In genomic region chr2:39040215-39040614, GRCm38 (mm10) we compare ENCODE assay signal across 31 mouse cellular contexts.
"Had no signal": no experiment of that assay in that cellular context is flagged by ENCODE, and none has a peak within 500 bp of the region (broad histone marks: within the 10 kb centered on the region; RNA-seq: fewer than 3 reads in every experiment).

No protein-coding gene starts in this region.

- ATAC-seq: liver, embryonic 12.5 days; liver, postnatal 0 days; lung, postnatal 0 days; midbrain, embryonic 13.5 days; midbrain, embryonic 16.5 days had no signal

- DNase-seq: left cerebral cortex, postnatal 4 days; liver; liver, embryonic 13.5 days; liver, postnatal 0 days; lung, adult 18-20 months; lung, adult 2 months; lung, embryonic 14.5 days; lung, postnatal 10 days; lung, postnatal 14 days; lung, postnatal 36 days; lung, postnatal 4 days; midbrain, embryonic 14.5 days had no signal

- H3K9me3 ChIP-seq: limb, embryonic 10.5 days; limb, embryonic 12.5 days; limb, embryonic 13.5 days; limb, embryonic 15.5 days; liver, embryonic 12.5 days; liver, embryonic 13.5 days; liver, embryonic 15.5 days; lung, embryonic 15.5 days; megakaryocyte, embryonic 14.5 days; midbrain, embryonic 10.5 days; midbrain, embryonic 12.5 days; midbrain, embryonic 13.5 days; neural tube, embryonic 12.5 days; neural tube, embryonic 13.5 days had no signal

- H3K4me3 ChIP-seq: limb, embryonic 10.5 days; limb, embryonic 12.5 days; limb, embryonic 13.5 days; limb, embryonic 15.5 days; liver, embryonic 12.5 days; liver, embryonic 13.5 days; liver, embryonic 15.5 days; lung, embryonic 15.5 days; megakaryocyte, embryonic 14.5 days; midbrain, embryonic 10.5 days; midbrain, embryonic 12.5 days; midbrain, embryonic 13.5 days; myocyte; neural tube, embryonic 12.5 days; neural tube, embryonic 13.5 days had no signal

- H3K4me1 ChIP-seq: limb, embryonic 10.5 days; limb, embryonic 12.5 days; limb, embryonic 13.5 days; limb, embryonic 15.5 days; liver, embryonic 12.5 days; liver, embryonic 13.5 days; liver, embryonic 15.5 days; lung, embryonic 15.5 days; megakaryocyte, embryonic 14.5 days; midbrain, embryonic 10.5 days; midbrain, embryonic 12.5 days; midbrain, embryonic 13.5 days; neural tube, embryonic 12.5 days; neural tube, embryonic 13.5 days had no signal

- H3K27me3 ChIP-seq: limb, embryonic 12.5 days; limb, embryonic 13.5 days; limb, embryonic 15.5 days; liver, embryonic 12.5 days; liver, embryonic 13.5 days; liver, embryonic 15.5 days; lung, embryonic 15.5 days; megakaryocyte, embryonic 14.5 days; midbrain, embryonic 12.5 days; midbrain, embryonic 13.5 days; neural tube, embryonic 12.5 days; neural tube, embryonic 13.5 days had no signal

- H3K4me2 ChIP-seq: limb, embryonic 12.5 days; limb, embryonic 13.5 days; limb, embryonic 15.5 days; liver, embryonic 11.5 days; liver, embryonic 12.5 days; liver, embryonic 13.5 days; liver, embryonic 15.5 days; lung, embryonic 14.5 days; lung, embryonic 15.5 days; midbrain, embryonic 12.5 days; midbrain, embryonic 13.5 days; neural tube, embryonic 12.5 days; neural tube, embryonic 13.5 days had no signal

- H3K9ac ChIP-seq: limb, embryonic 12.5 days; limb, embryonic 13.5 days; limb, embryonic 15.5 days; liver, embryonic 12.5 days; liver, embryonic 13.5 days; liver, embryonic 14.5 days; liver, embryonic 15.5 days; liver, postnatal 0 days; lung, embryonic 14.5 days; lung, embryonic 15.5 days; midbrain, embryonic 12.5 days; midbrain, embryonic 13.5 days; neural tube, embryonic 12.5 days; neural tube, embryonic 13.5 days had no signal

- H3K27ac ChIP-seq: limb, embryonic 10.5 days; limb, embryonic 12.5 days; limb, embryonic 13.5 days; limb, embryonic 15.5 days; liver, embryonic 12.5 days; liver, embryonic 13.5 days; liver, embryonic 14.5 days; liver, embryonic 15.5 days; lung, embryonic 15.5 days; macrophage; midbrain, embryonic 10.5 days; midbrain, embryonic 12.5 days; midbrain, embryonic 13.5 days; neural tube, embryonic 12.5 days; neural tube, embryonic 13.5 days had no signal
